Mouse (Mus musculus) lung, adult 2 months (tissue): ENCODE data around the gene Lrtm1. TPM values are rescaled to one million over a fixed set of nuclear protein-coding genes. Genes with fewer than 3 reads are reported as not detected.

Source experiments
- DNase-seq: peaks from one replicate; pipeline ENCODE4 v3.0.0; 2022
- H3K4me1 ChIP-seq: fragments of 200-500 bp; 2 replicates; pipeline ENCODE4 v1.6.1; 2011; ENCODE audit warnings: low read length; ENCODE audit not compliant: control insufficient read depth, insufficient read depth
- H3K4me3 ChIP-seq: fragments of 200-500 bp; replicated peaks from 2 replicates; pipeline ENCODE3; 2011; ENCODE audit warnings: low read depth, mild to moderate bottlenecking, control low read depth, low read length; ENCODE audit errors: extremely low read depth
- CTCF ChIP-seq: fragments of 200-500 bp; IDR thresholded peaks from 2 replicates; pipeline ENCODE4 v1.5.1; 2011; ENCODE audit warnings: mild to moderate bottlenecking, low read length, control low read depth; ENCODE audit not compliant: insufficient read depth
- POLR2A ChIP-seq: fragments of 200-500 bp; IDR thresholded peaks from 2 replicates; pipeline ENCODE4 v1.6.1; 2011; ENCODE audit warnings: low read depth, mild to moderate bottlenecking, control low read depth, low read length, borderline replicate concordance; ENCODE audit errors: extremely low read depth
- WGBS: fragments of 180-500 bp; shearing (Covaris S2); methylation state at CpG from one replicate; pipeline ENCODE4 v1.1.7; 2018; 5-methylcytosine and 5-hydroxymethylcytosine counted together
- polyA plus RNA-seq: library from polyadenylated mRNA; depleted of rRNA; stranded (reverse); fragments of >200 nt; gene quantifications from 2 replicates; pipeline ENCODE4 v1.2.3, GENCODE M21; 2012

The Lrtm1 gene
- polyA plus RNA-seq, 1 experiment = 1.6 TPM

DNA sequence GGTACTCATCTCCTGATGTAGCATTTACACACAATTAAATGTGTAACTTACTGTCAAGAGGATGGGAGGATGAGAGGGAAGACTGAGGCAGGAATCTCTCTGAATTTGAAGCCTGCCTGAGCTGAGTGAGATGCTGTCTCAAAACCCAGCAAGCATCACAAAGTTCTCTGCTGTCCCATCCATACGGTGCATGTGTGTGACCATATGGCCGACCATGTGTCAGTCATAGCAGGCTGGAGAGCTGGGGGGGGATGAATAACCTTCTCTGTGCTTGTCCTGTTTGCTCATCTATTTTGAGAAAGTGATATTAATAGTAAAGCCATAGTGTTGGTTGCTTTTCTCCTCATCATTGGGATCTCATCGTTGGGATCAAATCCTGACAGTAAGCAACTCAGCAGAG lies 4.8 kb upstream of the Lrtm1 start:
- WGBS = 81% methylated on average over 3 of the region's 3 CpGs
- Histone ChIP-seq H3K4me1 (no peaks in the 10 kb centered on the region), H3K4me3 (no peak overlapping the region)
- TF ChIP-seq CTCF = no peak
- TF ChIP-seq POLR2A = no peak
- no peak for DNase-seq

DNA sequence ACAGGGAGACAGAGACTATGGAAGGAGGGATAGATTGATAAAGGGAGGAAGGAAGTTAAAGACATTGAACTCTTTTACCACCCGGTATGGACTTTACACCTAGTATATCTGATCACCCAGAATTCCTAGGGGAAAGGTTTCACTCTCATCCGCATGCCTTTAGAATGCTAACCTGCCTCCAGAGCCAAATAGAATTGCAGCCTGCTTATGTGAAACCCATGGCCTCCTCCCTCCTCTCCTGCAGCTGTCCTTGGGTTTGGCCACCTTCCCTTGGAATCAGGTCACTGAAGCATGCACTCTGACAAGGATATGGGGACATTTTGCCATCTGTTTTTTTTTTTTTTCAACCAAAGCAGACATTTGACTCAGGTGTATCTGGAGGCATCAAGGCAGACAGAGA lies 3.3 kb upstream of the Lrtm1 start:
- TF ChIP-seq POLR2A = no peak
- no peak for TF ChIP-seq CTCF
- Histone ChIP-seq H3K4me1 (no peaks in the 10 kb centered on the region), H3K4me3 (no peak overlapping the region)
- no peak for DNase-seq
- 80% methylated on average over 2 of the region's 2 CpGs for WGBS

GRCm38 (mm10) chr14:29015896-29016295 lies 2.1 kb upstream of the Lrtm1 start:
- Histone ChIP-seq H3K4me3 (no peak overlapping the region), H3K4me1 (no peaks in the 10 kb centered on the region)
- TF ChIP-seq CTCF (no peak), POLR2A (no peak)
- DNase-seq = no peak
- 55% methylated on average over 5 of the region's 5 CpGs for WGBS

DNA sequence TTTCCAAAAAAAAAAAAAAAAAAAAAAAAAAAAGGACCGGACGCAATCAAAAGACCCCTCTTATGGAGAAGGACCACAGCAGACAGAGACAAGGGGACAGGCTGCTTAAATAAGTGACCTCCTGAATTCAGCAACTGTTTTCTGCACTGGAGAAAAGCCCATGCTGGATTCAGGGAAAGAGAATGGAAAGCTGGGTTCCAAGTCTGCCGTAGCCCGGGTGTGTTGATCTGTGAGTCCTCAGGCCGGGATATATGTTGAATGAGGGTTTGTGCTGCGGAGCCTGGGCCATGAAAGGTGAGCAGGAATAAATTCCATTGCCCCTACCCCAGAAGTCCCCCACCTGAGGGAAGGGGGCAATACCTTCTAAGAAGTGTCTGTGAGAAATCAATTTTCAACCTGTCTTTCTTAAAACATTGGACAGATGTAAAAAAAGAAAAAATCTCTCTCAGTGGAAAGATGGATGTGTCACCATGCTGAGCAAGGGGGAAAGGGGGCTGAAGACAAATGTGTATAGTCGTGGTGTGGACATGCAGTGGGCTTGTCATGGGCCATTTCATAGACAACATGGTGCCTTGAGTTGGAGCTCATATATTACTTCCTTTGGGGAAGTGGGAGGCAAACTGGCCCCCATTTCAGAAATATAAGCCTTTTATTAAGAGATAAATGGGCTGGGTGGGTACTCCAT lies 450 bp downstream of the Lrtm1 start:
- WGBS = 64% methylated on average over 7 of the region's 7 CpGs
- TF ChIP-seq CTCF (no peak), POLR2A (no peak)
- Histone ChIP-seq H3K4me3 (no peak overlapping the region), H3K4me1 (no peaks in the 10 kb centered on the region)
- DNase-seq = no peak

DNA sequence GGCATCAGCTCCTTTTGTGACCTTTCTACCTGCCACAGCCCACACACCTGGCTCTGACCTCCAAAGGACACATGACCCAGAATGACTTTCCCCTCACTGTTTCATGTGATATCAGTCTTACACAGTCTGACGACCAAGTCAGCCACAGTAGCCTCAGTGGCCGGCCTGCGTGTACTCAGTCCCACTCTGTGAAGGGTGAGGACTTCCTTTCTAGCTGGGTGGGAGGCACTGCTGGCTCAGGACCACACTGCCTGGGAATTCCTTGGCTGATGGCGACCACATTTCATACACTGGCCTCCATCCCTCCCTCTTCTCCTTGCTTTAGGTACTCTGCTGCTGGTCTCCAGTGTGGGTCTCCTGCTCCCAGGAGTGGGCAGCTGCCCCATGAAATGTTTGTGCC lies 3.3 kb downstream of the Lrtm1 start:
- no peak for DNase-seq
- Histone ChIP-seq H3K4me3 (no peak overlapping the region), H3K4me1 (no peaks in the 10 kb centered on the region)
- TF ChIP-seq CTCF (no peak), POLR2A (no peak)
- 66% methylated on average over 4 of the region's 4 CpGs for WGBS

DNA sequence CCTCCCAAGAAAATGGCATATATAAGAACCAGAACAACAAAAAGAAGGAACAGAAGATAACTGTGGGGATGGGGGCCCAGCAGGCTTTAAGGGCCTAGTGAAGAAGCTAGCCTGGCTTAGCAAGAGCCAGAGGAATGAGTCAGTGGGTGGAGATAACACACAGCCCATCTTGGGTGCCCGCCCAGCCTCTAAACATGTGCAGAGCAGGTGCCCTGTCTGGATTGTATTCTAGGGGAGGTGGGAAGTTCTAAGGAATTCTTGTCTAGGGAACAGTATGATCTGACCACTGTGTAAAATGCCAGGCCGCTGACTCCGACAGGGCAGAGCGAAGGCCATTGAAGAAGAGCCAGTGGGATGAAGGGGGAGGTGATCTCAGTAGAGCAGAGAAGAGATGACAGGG lies 5.2 kb downstream of the Lrtm1 start:
- H3K4me3 ChIP-seq = no peak overlapping the region
- WGBS = 92% methylated on average over 4 of the region's 4 CpGs
- H3K4me1 ChIP-seq = no peaks in the 10 kb centered on the region
- DNase-seq = no peak
- TF ChIP-seq POLR2A (no peak), CTCF (no peak)

GRCm38 (mm10) chr14:29025335-29025734 lies 7.3 kb downstream of the Lrtm1 start:
- TF ChIP-seq POLR2A (no peak), CTCF (no peak)
- no peaks in the 10 kb centered on the region for H3K4me1 ChIP-seq
- no peak overlapping the region for H3K4me3 ChIP-seq
- DNase-seq = no peak
- WGBS = 75% methylated on average over 6 of the region's 6 CpGs

GRCm38 (mm10) chr14:29027276-29027675 lies 9.3 kb downstream of the Lrtm1 start:
- no peaks in the 10 kb centered on the region for H3K4me1 ChIP-seq
- TF ChIP-seq CTCF = no peak
- no peak for TF ChIP-seq POLR2A
- no peak overlapping the region for H3K4me3 ChIP-seq
- DNase-seq = no peak
- 83% methylated on average over 5 of the region's 5 CpGs for WGBS

GRCm38 (mm10) chr14:29028391-29029106 lies 10.5 kb downstream of the Lrtm1 start:
- Histone ChIP-seq H3K4me1 (no peaks in the 10 kb centered on the region), H3K4me3 (no peak overlapping the region)
- TF ChIP-seq POLR2A (no peak), CTCF (no peak)
- 79% methylated on average over 6 of the region's 6 CpGs for WGBS
- no peak for DNase-seq

DNA sequence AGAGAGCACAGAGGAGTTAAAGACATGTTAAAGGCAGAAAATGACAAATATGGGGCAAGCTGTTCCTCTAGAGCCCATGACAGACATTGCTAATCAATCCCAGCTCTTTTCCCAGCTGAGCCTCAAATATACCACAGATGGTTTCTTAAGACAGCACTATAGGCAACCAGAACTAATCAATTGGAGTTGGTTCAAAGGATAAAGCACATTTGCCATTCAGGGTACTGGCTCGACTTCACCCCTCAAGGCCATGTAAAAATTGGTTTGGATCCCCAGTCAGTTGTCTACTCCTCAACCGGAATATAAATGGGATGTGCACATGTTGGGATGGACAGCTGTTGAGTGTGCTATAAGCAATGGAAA lies 11.1 kb downstream of the Lrtm1 start:
- Histone ChIP-seq H3K4me1 (no peaks in the 10 kb centered on the region), H3K4me3 (no peak overlapping the region)
- 87% methylated on average over 2 of the region's 2 CpGs for WGBS
- no peak for DNase-seq
- TF ChIP-seq CTCF = no peak
- no peak for TF ChIP-seq POLR2A
